Mouse (Mus musculus) cerebellum, adult 9-10 months (tissue): ENCODE results near the gene Lhx4.

Source experiments
- DNase-seq: peaks from one replicate; pipeline ENCODE4 v3.0.0; 2022

The Lhx4 gene

GRCm38 (mm10) chr1:155700886-155701285 is 50.6 kb downstream of the Lhx4 start:
- DNase-seq, result no peak

DNA sequence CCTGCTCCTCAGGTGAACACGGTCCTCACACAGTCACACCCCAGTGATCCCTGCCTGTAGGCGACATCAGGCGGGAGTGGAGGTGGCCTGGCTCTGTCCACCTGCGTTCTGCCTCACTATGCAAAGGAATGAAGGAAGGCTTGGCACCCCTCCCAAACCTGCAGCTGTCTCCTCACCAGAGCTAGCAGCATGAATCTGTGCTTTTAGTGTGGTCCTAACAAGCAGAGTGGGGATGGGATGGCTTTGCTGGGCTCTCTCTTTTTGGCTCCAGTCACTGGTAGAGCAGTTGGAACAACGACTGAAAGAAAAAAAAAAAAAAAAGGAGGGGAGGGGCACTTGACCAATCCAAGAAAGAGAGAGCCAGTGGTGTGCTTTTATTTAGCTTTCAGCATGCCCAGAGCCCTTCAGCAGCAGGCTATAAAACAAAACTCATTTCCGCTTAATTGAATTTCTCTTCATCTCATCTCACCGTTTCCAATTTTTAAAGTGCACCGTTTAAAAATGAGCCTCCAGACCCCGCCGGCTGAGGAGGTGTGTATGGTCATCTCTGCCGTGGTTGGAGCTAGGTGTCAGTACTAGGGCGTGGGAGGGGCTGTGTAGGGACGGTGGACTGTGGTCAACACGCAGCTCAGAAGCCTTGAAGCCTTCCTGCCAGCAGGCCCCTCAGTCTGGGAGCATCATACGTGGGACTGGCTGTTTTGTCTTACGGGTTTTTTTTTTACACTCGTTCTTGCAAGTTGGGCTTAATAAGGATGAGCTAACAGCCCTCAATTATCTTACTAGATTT is 52.9 kb downstream of the Lhx4 start:
- DNase-seq, result peak; percentile 48

GRCm38 (mm10) chr1:155693443-155693842 is 58.0 kb downstream of the Lhx4 start:
- DNase-seq, result no peak

GRCm38 (mm10) chr1:155693026-155693425 is 58.5 kb downstream of the Lhx4 start:
- DNase-seq, result no peak

DNA sequence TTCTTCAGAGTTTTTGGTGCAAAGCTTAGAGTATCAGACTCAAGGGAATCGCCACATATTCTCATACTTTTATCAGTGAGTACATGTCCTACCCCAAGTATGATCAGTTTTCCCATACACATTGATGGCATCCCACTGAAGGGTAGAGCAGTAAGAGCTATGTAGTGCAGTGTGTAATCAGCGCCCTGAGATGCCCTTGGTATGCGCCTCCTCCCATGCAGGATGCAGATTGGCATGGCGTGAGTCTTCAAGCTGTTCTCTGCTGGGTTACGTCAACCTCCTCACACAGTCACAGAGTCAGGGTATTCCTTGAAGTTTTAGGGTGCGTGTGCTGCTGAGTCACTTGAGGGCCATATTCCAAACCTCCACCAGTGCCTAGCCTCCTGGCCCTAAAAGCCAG is 59.3 kb downstream of the Lhx4 start:
- DNase-seq, result no peak

- DNase-seq, result no peak
Measured at GRCm38 (mm10) chr1:155689558-155689957, 61.9 kb downstream of the Lhx4 start.

GRCm38 (mm10) chr1:155689141-155689540 is 62.3 kb downstream of the Lhx4 start:
- no peak for DNase-seq

GRCm38 (mm10) chr1:155686816-155687215 is 64.7 kb downstream of the Lhx4 start:
- no peak for DNase-seq

DNA sequence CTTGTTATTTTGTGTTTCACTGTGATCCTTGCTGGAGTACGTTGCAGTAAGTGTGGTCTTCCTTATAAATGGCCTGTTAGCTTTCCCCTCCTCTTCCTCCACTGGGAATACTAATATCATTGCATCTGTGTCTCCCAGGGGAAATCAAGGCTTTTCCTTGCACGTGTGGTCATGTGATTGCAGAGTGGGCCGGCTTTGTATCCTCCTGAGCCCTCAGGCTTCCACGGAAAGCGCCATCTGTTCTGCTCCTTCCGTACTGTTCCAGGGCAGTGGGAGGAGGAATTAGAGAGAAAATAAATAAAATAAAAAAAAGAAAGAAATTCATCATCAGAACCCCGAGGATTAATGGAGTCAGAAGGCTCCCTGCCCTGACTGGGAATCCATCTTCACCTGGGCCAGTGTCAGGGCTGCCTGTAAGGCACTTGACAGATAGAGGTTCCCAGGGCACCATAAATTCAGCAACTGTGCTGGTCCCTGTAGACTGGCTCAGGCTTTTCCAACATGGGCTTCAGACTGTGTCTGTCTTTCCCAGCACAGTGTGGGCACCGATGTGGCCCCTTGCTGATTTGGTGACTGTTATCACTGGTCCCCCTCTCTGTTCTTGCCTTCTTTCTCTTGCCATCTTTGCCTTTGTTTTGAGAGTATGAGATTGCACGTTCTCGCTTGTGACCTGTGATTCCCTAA is 70.2 kb downstream of the Lhx4 start:
- DNase-seq, result no peak

- no peak for DNase-seq
Measured at GRCm38 (mm10) chr1:155675570-155675969, 75.9 kb downstream of the Lhx4 start.

- no peak for DNase-seq
Measured at GRCm38 (mm10) chr1:155663994-155664393, 87.5 kb downstream of the Lhx4 start.

GRCm38 (mm10) chr1:155656321-155656720 is 95.2 kb downstream of the Lhx4 start:
- no peak for DNase-seq

DNA sequence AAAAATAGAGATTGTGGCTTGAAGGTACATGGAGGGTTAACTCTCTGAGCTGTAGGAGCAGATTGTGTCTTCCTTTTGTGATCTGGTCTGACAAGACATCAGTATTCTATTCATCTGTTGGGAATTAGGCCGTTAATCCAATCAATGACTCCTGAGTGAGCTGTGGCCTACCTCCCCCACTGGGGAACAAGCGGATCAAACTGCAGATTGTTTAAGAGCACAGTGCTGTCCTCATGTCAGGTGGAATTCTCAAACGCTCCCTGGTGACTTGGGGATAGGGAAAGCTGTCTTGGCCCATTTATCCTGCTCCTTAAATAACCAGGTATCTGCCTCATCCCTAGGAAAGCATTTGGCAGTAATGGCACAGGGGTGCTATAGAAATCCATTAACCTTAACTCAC is 96.5 kb downstream of the Lhx4 start:
- DNase-seq, result no peak

GRCm38 (mm10) chr1:155650121-155650846 is 101.2 kb downstream of the Lhx4 start:
- DNase-seq, result peak; percentile 33
